Mouse (Mus musculus) layer of hippocampus, adult 9-11 months (tissue): ENCODE data around the gene Fnbp1l.

Experiments used
- DNase-seq: peaks from one replicate; pipeline ENCODE4 v3.0.0; 2022

The Fnbp1l gene

DNA sequence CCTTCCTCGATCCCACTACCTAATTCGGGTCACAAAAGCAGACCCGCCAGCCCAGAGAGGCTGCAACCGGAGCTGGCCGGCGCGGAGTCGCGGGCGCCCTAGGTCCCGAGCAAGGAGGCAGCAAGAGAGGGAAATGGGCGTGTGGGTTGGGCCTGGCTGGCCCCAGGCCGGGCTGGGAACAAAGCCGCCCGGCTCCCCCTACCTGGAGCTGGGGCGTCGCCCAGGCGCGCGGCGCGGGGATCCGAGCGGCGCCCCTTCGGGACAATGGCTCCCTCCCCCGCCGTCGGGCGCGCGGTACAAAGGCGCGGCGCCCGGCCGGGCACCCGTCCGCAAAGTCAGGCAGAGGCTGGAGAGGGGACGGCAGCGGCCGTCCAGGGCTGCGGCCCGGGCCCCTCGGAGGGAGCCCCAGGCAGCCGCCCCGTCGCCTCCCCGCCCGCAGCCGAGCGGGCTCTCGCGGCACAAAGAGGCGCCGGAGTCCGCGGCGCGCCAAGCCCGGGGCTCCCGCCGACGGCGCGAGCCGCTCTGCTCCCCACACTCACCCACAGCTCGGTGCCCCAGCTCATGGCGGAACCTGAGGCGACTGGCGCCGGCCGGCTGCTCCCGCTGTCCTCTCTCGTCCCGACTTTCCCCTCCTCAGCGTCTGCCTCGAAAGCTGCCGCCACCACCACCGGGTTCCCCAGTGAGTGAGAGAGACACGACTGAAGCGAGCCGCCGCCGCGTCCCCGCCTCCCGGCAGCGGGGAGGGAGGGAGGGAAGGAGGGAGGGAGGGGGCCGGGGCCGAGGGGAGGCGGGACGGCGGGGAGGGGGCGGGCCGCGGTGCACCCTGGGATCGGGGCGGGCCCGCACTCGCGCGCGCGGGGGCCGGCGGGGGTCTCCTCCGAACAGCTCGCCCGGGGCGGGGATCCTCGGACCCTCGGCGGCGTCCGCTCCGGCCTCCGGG, at the start of gene Fnbp1l:
Gene Fnbp1l, minus strand, starts transcription at position 725 of the 940 bp plus-strand sequence.
- DNase-seq = peak; percentile 55

- no peak for DNase-seq
Observed at GRCm38 (mm10) chr3:122660795-122661194, 41.3 kb upstream of the Fnbp1l start.

DNA sequence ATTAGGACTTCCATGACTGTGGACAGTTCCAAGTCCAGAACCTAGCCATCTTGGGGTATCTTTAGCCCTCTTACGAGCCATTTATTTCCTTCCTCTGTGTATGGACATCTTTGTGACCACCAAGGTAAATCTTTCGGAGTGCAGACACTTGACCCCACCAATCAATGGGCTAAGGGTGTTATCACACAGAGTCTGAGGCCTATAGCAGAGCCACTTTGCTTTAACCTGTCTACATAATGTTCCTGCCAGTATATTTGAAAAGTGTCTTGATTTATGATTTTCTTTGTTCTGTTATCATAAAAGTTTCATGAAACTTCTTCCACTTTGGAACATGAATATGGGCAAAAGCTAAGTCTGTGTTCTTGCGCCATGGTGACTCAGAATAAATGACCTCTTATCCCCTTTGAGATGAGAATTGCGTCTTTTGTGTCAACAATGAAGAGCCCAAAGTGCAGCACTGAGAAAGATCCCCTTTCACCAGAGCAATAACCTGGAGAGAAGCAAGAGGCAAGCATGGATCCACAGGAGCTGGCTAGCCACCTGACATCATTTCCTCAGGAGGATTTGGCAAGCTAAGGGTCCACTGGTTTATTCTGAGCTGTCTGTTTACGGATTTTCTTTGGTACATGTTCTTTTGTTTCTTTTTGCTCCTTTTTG, 39.9 kb upstream of the Fnbp1l start:
- no peak for DNase-seq

- DNase-seq = no peak
Observed at GRCm38 (mm10) chr3:122647195-122647837, 27.8 kb upstream of the Fnbp1l start.

DNA sequence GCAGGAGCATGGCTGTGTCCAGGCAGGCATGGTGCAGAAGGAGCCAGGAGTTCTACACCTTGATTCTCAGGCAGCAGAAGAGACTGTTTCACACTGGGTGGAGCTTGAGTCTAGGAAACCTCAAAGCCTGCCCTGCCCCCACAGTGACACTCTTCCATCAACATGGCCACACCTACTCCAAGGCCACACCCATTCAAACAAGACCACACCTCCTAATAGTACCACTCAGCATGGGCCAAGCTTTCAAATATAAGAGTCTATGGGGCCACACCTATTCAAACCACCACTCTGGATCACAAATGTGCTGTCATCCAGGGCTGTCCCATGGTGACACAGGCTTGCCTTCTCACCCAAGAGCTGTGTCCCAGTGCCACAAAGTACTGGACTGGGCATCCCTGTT, 20.8 kb upstream of the Fnbp1l start:
- no peak for DNase-seq

GRCm38 (mm10) chr3:122639197-122639475, 19.6 kb upstream of the Fnbp1l start:
- DNase-seq = no peak

- peak; percentile 97 for DNase-seq
Observed at GRCm38 (mm10) chr3:122638329-122639196, 19.0 kb upstream of the Fnbp1l start.

- no peak for DNase-seq
Observed at GRCm38 (mm10) chr3:122637280-122637679, 17.8 kb upstream of the Fnbp1l start.

- DNase-seq = no peak
Observed at GRCm38 (mm10) chr3:122635246-122635645, 15.7 kb upstream of the Fnbp1l start.

- DNase-seq = no peak
Observed at GRCm38 (mm10) chr3:122629580-122629979, 10.1 kb upstream of the Fnbp1l start.

DNA sequence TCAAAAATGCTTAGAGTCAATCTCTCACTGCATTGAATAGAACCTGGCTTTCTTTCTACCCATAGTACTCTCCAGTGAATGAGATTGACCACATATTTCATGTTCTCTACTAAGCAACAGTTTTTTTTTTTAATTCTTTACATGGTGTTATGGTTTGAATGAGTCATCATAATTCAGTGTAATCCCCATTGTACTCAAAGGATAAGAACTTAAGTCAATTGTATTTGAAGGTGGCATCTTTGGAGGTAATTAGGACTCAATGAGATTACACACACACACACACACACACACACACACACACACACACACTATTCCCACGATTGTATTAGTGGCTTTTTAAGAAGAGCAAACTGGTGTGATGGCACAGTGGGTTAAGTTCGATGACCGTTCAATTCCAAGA, 9.4 kb upstream of the Fnbp1l start:
- DNase-seq = no peak

- DNase-seq = no peak
Observed at GRCm38 (mm10) chr3:122628546-122628945, 9.0 kb upstream of the Fnbp1l start.

DNA sequence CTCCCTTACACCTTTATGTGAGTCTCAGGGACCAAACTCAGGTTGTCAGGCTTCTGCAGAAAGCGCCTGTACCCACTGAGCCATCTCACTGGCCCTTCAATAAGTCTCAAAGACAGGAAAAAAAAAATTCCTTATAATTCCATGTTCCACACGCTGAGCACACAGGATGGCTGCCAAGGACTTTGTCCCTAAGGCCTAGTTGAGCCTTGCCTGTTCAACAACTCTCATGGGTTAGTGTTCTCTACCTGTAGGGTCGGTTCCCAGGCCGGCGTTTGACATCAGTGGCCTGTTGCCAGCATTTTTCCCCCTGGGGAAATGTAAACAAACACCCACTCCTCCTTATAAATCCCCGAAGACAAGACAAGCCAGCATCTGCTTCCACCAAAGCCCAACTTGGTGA, 8.3 kb upstream of the Fnbp1l start:
- no peak for DNase-seq

- DNase-seq = no peak
Observed at GRCm38 (mm10) chr3:122624591-122624990, 5.1 kb upstream of the Fnbp1l start.

- peak; percentile 64 for DNase-seq
Observed at GRCm38 (mm10) chr3:122620285-122620931, 893 bp upstream of the Fnbp1l start.

- no peak for DNase-seq
Observed at GRCm38 (mm10) chr3:122619931-122620284, 393 bp upstream of the Fnbp1l start.

- no peak for DNase-seq
Observed at GRCm38 (mm10) chr3:122618402-122618801, 1.1 kb downstream of the Fnbp1l start.

- DNase-seq = no peak
Observed at GRCm38 (mm10) chr3:122617613-122618340, 1.7 kb downstream of the Fnbp1l start.

DNA sequence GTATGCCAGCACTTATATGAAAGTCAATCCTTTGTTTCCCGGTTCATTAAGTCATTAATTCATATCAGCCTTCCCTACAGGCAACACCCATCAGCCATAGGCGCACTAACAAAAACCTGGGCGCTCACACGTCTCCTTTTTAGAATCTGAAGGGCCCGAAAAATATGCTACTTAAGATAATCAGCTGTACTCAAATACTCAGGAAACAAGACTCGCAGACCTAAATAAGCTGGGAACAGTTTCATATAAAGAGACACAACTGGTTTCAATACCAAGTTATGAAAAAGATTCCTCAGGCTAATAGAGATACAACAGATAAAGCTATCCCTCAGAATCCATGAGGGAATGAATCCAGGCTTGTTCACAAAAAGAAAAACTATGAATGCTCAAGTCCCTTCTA, 7.0 kb downstream of the Fnbp1l start:
- no peak for DNase-seq

GRCm38 (mm10) chr3:122611761-122612160, 7.8 kb downstream of the Fnbp1l start:
- no peak for DNase-seq

DNA sequence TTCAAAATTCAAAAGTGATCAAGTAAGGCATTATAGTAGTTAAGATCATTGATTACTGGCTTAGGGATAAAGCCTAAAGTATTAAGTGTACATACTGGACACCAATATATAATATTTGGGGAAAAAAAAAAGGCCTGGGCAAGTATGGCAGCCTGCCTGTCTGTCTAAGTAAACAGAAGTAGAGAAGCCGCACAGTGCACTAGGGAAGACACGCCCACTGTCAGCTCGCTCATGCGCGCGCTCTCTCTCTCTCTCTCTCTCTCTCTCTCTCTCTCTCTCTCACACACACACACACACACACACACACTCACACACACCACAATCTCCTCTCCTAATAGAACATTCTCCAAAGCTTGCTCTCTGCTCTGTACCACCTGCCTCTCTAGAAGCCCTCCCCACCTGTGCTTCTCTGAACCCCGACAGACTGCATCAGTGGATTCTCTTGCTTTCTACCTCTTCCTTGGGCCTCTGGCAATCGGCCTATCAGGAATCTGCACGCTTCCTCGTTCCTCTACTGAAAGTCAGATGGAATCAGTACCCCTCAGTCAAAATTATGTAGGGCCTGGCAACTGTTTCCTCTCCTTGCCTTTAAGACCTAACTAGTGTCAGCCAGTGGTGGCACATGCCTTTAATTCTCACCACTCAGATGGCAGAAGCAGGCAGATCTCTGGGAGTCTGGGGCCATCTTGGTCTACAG, 13.3 kb downstream of the Fnbp1l start:
- DNase-seq = no peak
